11 mouse cellular contexts compared by ENCODE assay signal in genomic region chr5:143055501-143056125, GRCm38 (mm10). TPM values are rescaled to one million over a fixed set of nuclear protein-coding genes. Genes with fewer than 3 reads are reported as not detected.
DNase-seq lines count a peak whose midpoint lies in the region; ATAC-seq and TF ChIP-seq lines count a peak whose summit lies in the region.
"Had no signal": no experiment of that assay in that cellular context is flagged by ENCODE, and none has a peak within 500 bp of the region (broad histone marks: within the 10 kb centered on the region; RNA-seq: fewer than 3 reads in every experiment).

No protein-coding gene starts in this region.

- peak overlapping the region; percentile 59; the same call in 1 of the 2 replicates for H3K27ac ChIP-seq in thymus, adult 2 months (ENCODE audit: control insufficient read depth, insufficient read depth, low read length)
- peak overlapping the region; percentile 69 for H3K27ac ChIP-seq in heart, postnatal 0 days (ENCODE audit: low read depth)
- peak overlapping the region; percentile 97 for H3K27ac ChIP-seq in liver, embryonic 16.5 days (ENCODE audit: low read length)
- H3K27ac ChIP-seq in hindbrain, postnatal 0 days = no peak overlapping the region
- H3K27ac ChIP-seq: midbrain, embryonic 13.5 days had no signal

- no peak overlapping the region for H3K4me3 ChIP-seq in thymus, adult 2 months (ENCODE audit: control insufficient read depth, insufficient read depth, low read length)
- no peak overlapping the region for H3K4me3 ChIP-seq in heart, postnatal 0 days (ENCODE audit: low read depth, low read length)
- no peak overlapping the region for H3K4me3 ChIP-seq in liver, embryonic 16.5 days (ENCODE audit: low read depth, low read length)
- H3K4me3 ChIP-seq in hindbrain, postnatal 0 days (ENCODE audit: low read length) = no peak overlapping the region
- H3K4me3 ChIP-seq: midbrain, embryonic 13.5 days had no signal

- no peak for TF ChIP-seq CTCF in thymus, adult 2 months (IDR thresholded peaks at IDR 0.05; ENCODE audit: borderline replicate concordance, control insufficient read depth, extremely low read depth, insufficient read depth, low read length, poor library complexity)
- TF ChIP-seq CTCF in heart, postnatal 0 days (IDR thresholded peaks at IDR 0.05; ENCODE audit: low read depth) = no peak
- TF ChIP-seq CTCF in hindbrain, postnatal 0 days (IDR thresholded peaks at IDR 0.05; ENCODE audit: low read depth) = no peak

- no peak for DNase-seq in thymus, adult 2 months
- no peak for DNase-seq in thymus, postnatal 4 days
- peak; percentile 70 for DNase-seq in heart, postnatal 0 days (ENCODE audit: low spot score)
- DNase-seq in yolk sac, embryonic 10.5 days (ENCODE audit: low spot score) = peak; percentile 34
- DNase-seq in urinary bladder, postnatal 14 days (ENCODE audit: low spot score) = no peak
- DNase-seq in gastrocnemius, postnatal 25 days = no peak
- DNase-seq in hindbrain, postnatal 0 days (ENCODE audit: low spot score) = no peak
- DNase-seq: gastrocnemius, postnatal 10 days; thymus, postnatal 25 days had no signal

- H3K4me2 ChIP-seq in heart, postnatal 0 days (ENCODE audit: low read depth, low read length) = no peak overlapping the region
- H3K4me2 ChIP-seq in liver, embryonic 16.5 days (ENCODE audit: low read depth, low read length) = peak overlapping the region; percentile 13; the same call in 1 of the 2 replicates
- no peak overlapping the region for H3K4me2 ChIP-seq in hindbrain, postnatal 0 days (ENCODE audit: low read depth, low read length)
- H3K4me2 ChIP-seq: midbrain, embryonic 13.5 days had no signal

- TF ChIP-seq EP300 in heart, postnatal 0 days (IDR thresholded peaks at IDR 0.05; ENCODE audit: low read depth) = no peak

- no peaks in the 10 kb centered on the region for H3K36me3 ChIP-seq in thymus, adult 2 months (ENCODE audit: control insufficient read depth, insufficient read depth, low read length)
- H3K36me3 ChIP-seq in heart, postnatal 0 days (replicated peaks; ENCODE audit: control insufficient read depth, insufficient read depth, low read length) = peaks cover 4% of the 10 kb centered on the region; the same call in 1 of the 2 replicates
- no peaks in the 10 kb centered on the region for H3K36me3 ChIP-seq in liver, embryonic 16.5 days (ENCODE audit: control insufficient read depth, insufficient read depth)
- H3K36me3 ChIP-seq in hindbrain, postnatal 0 days (ENCODE audit: insufficient read depth, low read length) = no peaks in the 10 kb centered on the region; the same call in 1 of the 2 replicates

- H3K9ac ChIP-seq in heart, postnatal 0 days (replicated peaks; ENCODE audit: low read depth, low read length) = no peak overlapping the region
- 0 out of 2 replicates have a peak overlapping the region, but pooled peaks have one; percentile 32 for H3K9ac ChIP-seq in liver, embryonic 16.5 days (ENCODE audit: low read depth, low read length)
- H3K9ac ChIP-seq in hindbrain, postnatal 0 days (replicated peaks; ENCODE audit: low read length) = no peak overlapping the region
- H3K9ac ChIP-seq: midbrain, embryonic 13.5 days had no signal

- TF ChIP-seq POLR2A in thymus, adult 2 months (IDR thresholded peaks at IDR 0.05; ENCODE audit: control insufficient read depth, extremely low read depth, insufficient read depth, low read length, poor library complexity) = no peak

- ATAC-seq in heart, postnatal 0 days (ENCODE audit: insufficient read depth, low read depth) = peak; percentile 70; the same call in 1 of the 2 replicates
- ATAC-seq in liver, embryonic 16.5 days (ENCODE audit: low read depth) = no peak
- ATAC-seq in hindbrain, postnatal 0 days = no peak
- ATAC-seq: midbrain, embryonic 13.5 days had no signal

- H3K27me3 ChIP-seq in thymus, adult 2 months (ENCODE audit: control insufficient read depth, insufficient read depth, low read length) = no peaks in the 10 kb centered on the region
- no peaks in the 10 kb centered on the region for H3K27me3 ChIP-seq in heart, postnatal 0 days (ENCODE audit: control insufficient read depth, insufficient read depth, low read length)
- no peaks in the 10 kb centered on the region for H3K27me3 ChIP-seq in liver, embryonic 16.5 days (ENCODE audit: control insufficient read depth, insufficient read depth, low read depth, low read length)
- H3K27me3 ChIP-seq in hindbrain, postnatal 0 days (ENCODE audit: insufficient read depth, low read length) = no peaks in the 10 kb centered on the region
- H3K27me3 ChIP-seq: midbrain, embryonic 13.5 days had no signal

- no peaks in the 10 kb centered on the region for H3K9me3 ChIP-seq in heart, postnatal 0 days (replicated peaks; ENCODE audit: control insufficient read depth, low read length)
- H3K9me3 ChIP-seq in liver, embryonic 16.5 days (replicated peaks; ENCODE audit: control insufficient read depth, low read length) = no peaks in the 10 kb centered on the region
- H3K9me3 ChIP-seq in hindbrain, postnatal 0 days (ENCODE audit: low read length) = no peaks in the 10 kb centered on the region
- H3K9me3 ChIP-seq: midbrain, embryonic 13.5 days had no signal

- WGBS in thymus, adult 2 months = 65% methylated on average over 3 of the region's 3 CpGs
- WGBS in heart, postnatal 0 days = 3% methylated on average over 3 of the region's 3 CpGs
- 6% methylated on average over 3 of the region's 3 CpGs for WGBS in liver, embryonic 16.5 days (ENCODE audit: insufficient replicate concordance)
- 79% methylated on average over 3 of the region's 3 CpGs for WGBS in hindbrain, postnatal 0 days

- H3K4me1 ChIP-seq in thymus, adult 2 months (replicated peaks; ENCODE audit: control insufficient read depth, insufficient read depth, low read length) = no peaks in the 10 kb centered on the region; the same call in 1 of the 2 replicates
- H3K4me1 ChIP-seq in heart, postnatal 0 days (ENCODE audit: control insufficient read depth, insufficient read depth) = peaks cover 37% of the 10 kb centered on the region
- peaks cover 93% of the 10 kb centered on the region for H3K4me1 ChIP-seq in liver, embryonic 16.5 days (ENCODE audit: control insufficient read depth, low read depth, low read length)
- H3K4me1 ChIP-seq in hindbrain, postnatal 0 days (ENCODE audit: insufficient read depth, low read length) = peaks cover 3% of the 10 kb centered on the region; the same call in 1 of the 2 replicates

RNA-seq across cellular contexts. Expression of gene Rnf216, which starts 57.2 kb away (rescaled TPM):
- polyA plus RNA-seq in thymus, adult 2 months (2012; rRNA removed) = 16.1 and 17.6 TPM in 2 replicates
- total RNA-seq in heart, postnatal 0 days (2014; rRNA removed; ENCODE audit: low replicate concordance) = 23.3 and 25.2 TPM in 2 replicates
- 17.1 and 17.7 TPM in 2 replicates for polyA plus RNA-seq in heart, postnatal 0 days (2015; fragmentation: Nextera tagmentation; extraction: Ambion mirVana)
- polyA plus RNA-seq in liver, embryonic 16.5 days (2015; fragmentation: Nextera tagmentation; extraction: Ambion mirVana) = 14.3 and 14.6 TPM in 2 replicates
- total RNA-seq in gastrocnemius, postnatal 25 days (2021) = 10 to 100 TPM; 14.8 to 16.1 TPM
- total RNA-seq in hindbrain, postnatal 0 days (2014; rRNA removed) = 28.0 and 32.7 TPM in 2 replicates
- 25.3 and 29.7 TPM in 2 replicates for polyA plus RNA-seq in hindbrain, postnatal 0 days (2015; fragmentation: Nextera tagmentation; extraction: Ambion mirVana)

Comparison
In these comparisons a context has a peak if more than half of its experiments do, and no peak if none do; other contexts are left out.
1. DNase-seq: peak in heart, postnatal 0 days (single experiment) and yolk sac, embryonic 10.5 days (single experiment); none in thymus, adult 2 months (single experiment), thymus, postnatal 4 days (single experiment), urinary bladder, postnatal 14 days (single experiment), gastrocnemius, postnatal 25 days (single experiment) and hindbrain, postnatal 0 days (single experiment).